In the genomic region with DNA sequence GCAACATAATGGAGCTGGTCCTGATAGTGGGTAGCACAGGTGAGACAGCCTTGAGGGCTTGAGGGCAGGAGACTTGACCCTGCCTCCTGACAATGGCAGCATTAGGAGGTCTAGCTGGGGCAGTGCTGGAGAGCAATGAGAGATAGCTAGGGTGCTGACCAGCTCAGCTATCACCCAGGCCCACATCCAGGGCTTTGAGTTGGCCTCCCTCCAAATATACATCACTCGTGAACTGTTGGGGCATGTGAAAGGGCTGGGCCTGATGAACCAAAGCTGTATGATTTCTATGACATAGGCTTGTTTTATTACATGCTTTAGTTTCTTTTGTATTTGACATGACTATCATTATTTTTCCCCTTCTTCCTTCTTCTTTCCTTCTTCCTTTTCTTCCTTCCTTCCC, we compare ENCODE assay signal across 15 mouse cellular contexts.
"Had no signal": no experiment of that assay in that cellular context is flagged by ENCODE, and none has a peak within 500 bp of the region (broad histone marks: within the 10 kb centered on the region; RNA-seq: fewer than 3 reads in every experiment).

No protein-coding gene starts in this region.

- H3K4me1 ChIP-seq: stomach, embryonic 15.5 days had no signal

- H3K36me3 ChIP-seq: neural tube, embryonic 15.5 days; stomach, embryonic 15.5 days had no signal

- DNase-seq: retina, postnatal 1 day; right cerebral cortex, adult 18-20 months; right cerebral cortex, postnatal 14 days; right cerebral cortex, postnatal 25 days; right cerebral cortex, postnatal 4 days; spleen, adult 18-20 months; thymus, adult 18-20 months; thymus, adult 2 months; thymus, postnatal 14 days; thymus, postnatal 25 days; thymus, postnatal 36 days; thymus, postnatal 4 days had no signal

- H3K9me3 ChIP-seq: neural tube, embryonic 15.5 days; stomach, embryonic 15.5 days had no signal

- H3K4me3 ChIP-seq: neural tube, embryonic 15.5 days; stomach, embryonic 15.5 days had no signal

- H3K4me2 ChIP-seq: neural tube, embryonic 15.5 days; stomach, embryonic 15.5 days had no signal

- H3K9ac ChIP-seq: neural tube, embryonic 15.5 days; stomach, embryonic 15.5 days had no signal

- H3K27ac ChIP-seq: neural tube, embryonic 15.5 days; stomach, embryonic 15.5 days; stomach, postnatal 0 days had no signal

- H3K27me3 ChIP-seq: neural tube, embryonic 15.5 days; stomach, embryonic 15.5 days had no signal
